27 mouse cellular contexts compared by ENCODE assay signal in the genomic region with DNA sequence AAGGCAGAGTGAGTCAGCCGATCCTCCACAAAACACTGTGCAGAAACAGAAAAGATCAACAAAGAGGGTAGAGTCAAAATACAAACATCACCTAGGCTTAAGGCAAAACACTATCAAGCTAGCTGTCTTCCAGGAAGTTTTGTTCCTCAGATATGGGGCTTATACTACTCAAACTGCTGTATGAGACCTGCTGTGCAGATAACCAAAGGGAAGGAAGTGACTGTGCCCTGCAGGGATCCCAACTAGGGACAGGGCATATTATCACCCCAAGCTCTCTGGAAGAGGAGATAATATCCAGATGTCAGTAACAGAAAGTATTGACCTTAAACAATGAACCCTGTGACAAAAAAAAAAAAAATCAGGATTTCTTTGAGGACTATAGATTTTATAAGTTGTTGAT. TPM values are rescaled to one million over a fixed set of nuclear protein-coding genes. Genes with fewer than 3 reads are reported as not detected.
DNase-seq lines count a peak whose midpoint lies in the region; ATAC-seq and TF ChIP-seq lines count a peak whose summit lies in the region.
"Had no signal": no experiment of that assay in that cellular context is flagged by ENCODE, and none has a peak within 500 bp of the region (broad histone marks: within the 10 kb centered on the region; RNA-seq: fewer than 3 reads in every experiment).

No protein-coding gene starts in this region.

- 21% methylated on average over 1 of the region's 1 CpGs for WGBS in liver, embryonic 11.5 days
- WGBS in liver, postnatal 0 days (ENCODE audit: insufficient replicate concordance), result 61% methylated on average over 1 of the region's 1 CpGs

- TF ChIP-seq CTCF in liver, postnatal 0 days (IDR thresholded peaks at IDR 0.05; ENCODE audit: low read depth), result no peak
- no peak for TF ChIP-seq CTCF in MEL (IDR thresholded peaks at IDR 0.05 in 2 of 3, conservative IDR thresholded peaks at IDR 0.05 in 1 of 3; ENCODE audit: control insufficient read depth in 1 of 3, insufficient read depth in 1 of 3, low read depth in 2 of 3, low read length in 3 of 3, poor library complexity in 1 of 3, severe bottlenecking in 1 of 3)

- H3K36me3 ChIP-seq in liver, embryonic 11.5 days (ENCODE audit: control insufficient read depth, insufficient read depth, low read length), result no peaks in the 10 kb centered on the region
- H3K36me3 ChIP-seq in liver, postnatal 0 days (replicated peaks; ENCODE audit: insufficient read depth, low read length), result peaks cover 14% of the 10 kb centered on the region
- no peaks in the 10 kb centered on the region for H3K36me3 ChIP-seq in MEL (ENCODE audit: control insufficient read depth in 1 of 2, insufficient read depth in 2 of 2, low read length in 2 of 2)
- H3K36me3 ChIP-seq: embryonic facial prominence, embryonic 10.5 days; embryonic facial prominence, embryonic 12.5 days; forebrain, embryonic 15.5 days had no signal

- no peaks in the 10 kb centered on the region for H3K79me2 ChIP-seq in MEL (ENCODE audit: control insufficient read depth, insufficient read depth, low read length, poor library complexity)

- H3K27me3 ChIP-seq in liver, embryonic 11.5 days (replicated peaks; ENCODE audit: control insufficient read depth, insufficient read depth, low read length), result no peaks in the 10 kb centered on the region
- H3K27me3 ChIP-seq in liver, postnatal 0 days (ENCODE audit: insufficient read depth, low read length), result no peaks in the 10 kb centered on the region
- no peaks in the 10 kb centered on the region for H3K27me3 ChIP-seq in MEL (ENCODE audit: control insufficient read depth in 1 of 2, insufficient read depth in 2 of 2, low read length in 2 of 2)
- H3K27me3 ChIP-seq: CH12.LX; embryonic facial prominence, embryonic 12.5 days; forebrain, embryonic 13.5 days; forebrain, embryonic 15.5 days had no signal

- no peak overlapping the region for H3K27ac ChIP-seq in liver, embryonic 11.5 days (ENCODE audit: low read depth, low read length)
- H3K27ac ChIP-seq in liver, postnatal 0 days (ENCODE audit: low read depth), result no peak overlapping the region
- H3K27ac ChIP-seq in MEL (ENCODE audit: control insufficient read depth, low read depth, low read length), result no peak overlapping the region
- H3K27ac ChIP-seq: embryonic facial prominence, embryonic 10.5 days; embryonic facial prominence, embryonic 12.5 days; forebrain, embryonic 13.5 days; forebrain, embryonic 15.5 days had no signal

- H3K4me2 ChIP-seq in liver, embryonic 11.5 days, result no peak overlapping the region
- H3K4me2 ChIP-seq in liver, postnatal 0 days (ENCODE audit: low read depth, low read length), result no peak overlapping the region
- H3K4me2 ChIP-seq: embryonic facial prominence, embryonic 12.5 days; forebrain, embryonic 13.5 days; forebrain, embryonic 15.5 days had no signal

- TF ChIP-seq EP300 in liver, postnatal 0 days (IDR thresholded peaks at IDR 0.05; ENCODE audit: low read depth), result no peak
- TF ChIP-seq EP300 in MEL (IDR thresholded peaks at IDR 0.05; ENCODE audit: low read depth in 1 of 2, low read length in 2 of 2), result no peak; a peak in 1 of 4 replicates

- H3K9ac ChIP-seq in liver, embryonic 11.5 days (ENCODE audit: low read depth, low read length), result no peak overlapping the region
- H3K9ac ChIP-seq in liver, postnatal 0 days (replicated peaks), result no peak overlapping the region
- no peak overlapping the region for H3K9ac ChIP-seq in MEL (ENCODE audit: control insufficient read depth, low read depth, low read length, poor library complexity, severe bottlenecking)
- H3K9ac ChIP-seq: embryonic facial prominence, embryonic 12.5 days; forebrain, embryonic 13.5 days; forebrain, embryonic 15.5 days; forebrain, postnatal 0 days had no signal

- DNase-seq in liver, embryonic 11.5 days (ENCODE audit: low spot score), result no peak
- no peak for DNase-seq in liver, postnatal 0 days
- DNase-seq in MEL (ENCODE audit: low read depth, low spot score), result no peak
- no peak for DNase-seq in gastrocnemius, postnatal 10 days
- no peak for DNase-seq in adrenal gland, postnatal 10 days
- no peak for DNase-seq in gastrocnemius, postnatal 25 days
- DNase-seq: adrenal gland, adult 8-10 months; adrenal gland, postnatal 25 days; B cell, adult 2 months; cerebellum, adult 11 months; cerebellum, adult 18-20 months; cerebellum, adult 8-10 months; cerebellum, adult 9-11 months; cerebellum, postnatal 14 days; cerebellum, postnatal 36 days; forebrain, postnatal 0 days had no signal

- no peak for TF ChIP-seq RAD21 in MEL (IDR thresholded peaks at IDR 0.05; ENCODE audit: low read depth, low read length)

- no peak overlapping the region for H3K4me3 ChIP-seq in liver, embryonic 11.5 days (ENCODE audit: low read depth, low read length)
- H3K4me3 ChIP-seq in liver, postnatal 0 days (ENCODE audit: low read depth, low read length), result no peak overlapping the region
- H3K4me3 ChIP-seq in MEL (ENCODE audit: control insufficient read depth in 1 of 2, insufficient read depth in 1 of 2, low read depth in 2 of 2, low read length in 2 of 2), result no peak overlapping the region
- H3K4me3 ChIP-seq: embryonic facial prominence, embryonic 10.5 days; embryonic facial prominence, embryonic 12.5 days; forebrain, embryonic 13.5 days; forebrain, embryonic 15.5 days had no signal

- peak; percentile 62 for ATAC-seq in liver, embryonic 11.5 days (replicated peaks; ENCODE audit: low FRiP score)
- no peak for ATAC-seq in liver, postnatal 0 days
- peak; percentile 48 for ATAC-seq in megakaryocyte progenitor cell, adult 5-6 weeks (replicated peaks; ENCODE audit: poor library complexity)
- ATAC-seq: CD4-positive, CD25-positive, alpha-beta regulatory T cell, adult 4 months; forebrain, embryonic 13.5 days; forebrain, embryonic 15.5 days; forebrain, postnatal 0 days had no signal

- TF ChIP-seq POLR2A in MEL (IDR thresholded peaks at IDR 0.05; ENCODE audit: control insufficient read depth in 1 of 2, insufficient read depth in 1 of 2, low read depth in 1 of 2, low read length in 2 of 2, poor library complexity in 1 of 2), result no peak

- H3K9me3 ChIP-seq in liver, embryonic 11.5 days (ENCODE audit: control insufficient read depth, low read length), result no peaks in the 10 kb centered on the region
- no peaks in the 10 kb centered on the region for H3K9me3 ChIP-seq in liver, postnatal 0 days (ENCODE audit: low read length)
- no peaks in the 10 kb centered on the region for H3K9me3 ChIP-seq in MEL (replicated peaks; ENCODE audit: insufficient read depth, low read length)
- H3K9me3 ChIP-seq: embryonic facial prominence, embryonic 10.5 days; embryonic facial prominence, embryonic 12.5 days; forebrain, embryonic 13.5 days; forebrain, embryonic 15.5 days; G1E had no signal

- no peaks in the 10 kb centered on the region for H3K4me1 ChIP-seq in liver, embryonic 11.5 days (replicated peaks; ENCODE audit: control insufficient read depth, insufficient read depth, low read length)
- H3K4me1 ChIP-seq in liver, postnatal 0 days (ENCODE audit: insufficient read depth), result no peaks in the 10 kb centered on the region
- H3K4me1 ChIP-seq in MEL (ENCODE audit: control insufficient read depth in 1 of 2, insufficient read depth in 2 of 2, low read length in 2 of 2), result no peaks in the 10 kb centered on the region
- H3K4me1 ChIP-seq: embryonic facial prominence, embryonic 12.5 days; forebrain, embryonic 13.5 days; forebrain, embryonic 15.5 days had no signal

TF ChIP-seq in MEL, 35 proteins besides CTCF, POLR2A, EP300 and RAD21:
- TF ChIP-seq SMC3 (IDR thresholded peaks at IDR 0.05; ENCODE audit: low read depth, low read length) (no peak), ZMIZ1 (IDR thresholded peaks at IDR 0.05; ENCODE audit: low read depth, low read length) (no peak), TCF12 (IDR thresholded peaks at IDR 0.05; ENCODE audit: low read depth, low read length) (0 out of 2 replicates have a peak, but pooled peaks have one; percentile 5), POLR2AphosphoS2 (IDR thresholded peaks at IDR 0.05; ENCODE audit: low read length) (no peak), ETS1 (IDR thresholded peaks at IDR 0.05; ENCODE audit: low read depth, low read length) (no peak)

RNA-seq across cellular contexts. Expression of a gene that starts 16.6 kb away (rescaled TPM):
- polyA plus RNA-seq in liver, embryonic 11.5 days (2014; fragmentation: Nextera tagmentation; extraction: Ambion mirVana), result 6.5 and 8.1 TPM in 2 replicates
- polyA plus RNA-seq in liver, postnatal 0 days (2015; fragmentation: Nextera tagmentation; extraction: Ambion mirVana), result 33.7 and 35.6 TPM in 2 replicates
- 0.23 and 0.50 TPM in 2 replicates for total RNA-seq in MEL (2012; rRNA removed)
- polyA plus RNA-seq in MEL (2012; ENCODE audit: insufficient read depth in 1 of 2, insufficient read length in 2 of 2, low read depth in 1 of 2, low replicate concordance in 2 of 2, missing spikeins in 1 of 2), result under 1 TPM in 1 of 2 experiments, not detected in 1; 0.15 TPM
- 10.3 and 12.2 TPM in 2 replicates for total RNA-seq in megakaryocyte progenitor cell, adult 5-6 weeks (2015)
- total RNA-seq in megakaryocyte progenitor cell, adult 5-6 weeks (2017), result 4.2 and 10.5 TPM in 2 replicates
- total RNA-seq in gastrocnemius, postnatal 10 days (2021), result 1 to 10 TPM; 5.2 to 7.7 TPM
- total RNA-seq in adrenal gland, postnatal 10 days (2021), result 10 to 100 TPM; 29.4 to 36.3 TPM
- total RNA-seq in gastrocnemius, postnatal 25 days (2021), result 1 to 10 TPM; 3.6 to 4.6 TPM

RNA-seq across cellular contexts. Expression of a gene that starts 27.0 kb away (rescaled TPM):
- polyA plus RNA-seq in liver, embryonic 11.5 days (2014; fragmentation: Nextera tagmentation; extraction: Ambion mirVana), result 0.38 and 0.71 TPM in 2 replicates
- 8.6 and 9.3 TPM in 2 replicates for polyA plus RNA-seq in liver, postnatal 0 days (2015; fragmentation: Nextera tagmentation; extraction: Ambion mirVana)
- total RNA-seq in MEL (2012; rRNA removed), result not detected in 2 replicates
- not detected for polyA plus RNA-seq in MEL (2012; ENCODE audit: insufficient read depth in 1 of 2, insufficient read length in 2 of 2, low read depth in 1 of 2, low replicate concordance in 2 of 2, missing spikeins in 1 of 2)
- not detected in 2 replicates for total RNA-seq in megakaryocyte progenitor cell, adult 5-6 weeks (2015)
- not detected in 2 replicates for total RNA-seq in megakaryocyte progenitor cell, adult 5-6 weeks (2017)
- total RNA-seq in gastrocnemius, postnatal 10 days (2021), result not detected
- total RNA-seq in adrenal gland, postnatal 10 days (2021), result 10 to 100 TPM; 29.6 to 65.4 TPM
- total RNA-seq in gastrocnemius, postnatal 25 days (2021), result not detected
- total RNA-seq: CH12.LX, G1E had no signal
- polyA plus RNA-seq: embryonic facial prominence, embryonic 14.5 days; forebrain, embryonic 11.5 days; G1E had no signal

RNA-seq across cellular contexts. Expression of a gene that starts 33.0 kb away (rescaled TPM):
- polyA plus RNA-seq in liver, embryonic 11.5 days (2014; fragmentation: Nextera tagmentation; extraction: Ambion mirVana), result not detected in 2 replicates
- 0.64 and 1.1 TPM in 2 replicates for polyA plus RNA-seq in liver, postnatal 0 days (2015; fragmentation: Nextera tagmentation; extraction: Ambion mirVana)
- total RNA-seq in MEL (2012; rRNA removed), result not detected in 2 replicates
- not detected for polyA plus RNA-seq in MEL (2012; ENCODE audit: insufficient read depth in 1 of 2, insufficient read length in 2 of 2, low read depth in 1 of 2, low replicate concordance in 2 of 2, missing spikeins in 1 of 2)
- not detected in 2 replicates for total RNA-seq in megakaryocyte progenitor cell, adult 5-6 weeks (2015)
- total RNA-seq in megakaryocyte progenitor cell, adult 5-6 weeks (2017), result not detected in 2 replicates
- total RNA-seq in gastrocnemius, postnatal 10 days (2021), result not detected
- total RNA-seq in adrenal gland, postnatal 10 days (2021), result under 1 TPM; 0.48 to 0.90 TPM
- total RNA-seq in gastrocnemius, postnatal 25 days (2021), result not detected
- total RNA-seq: adrenal gland, adult 8-10 months; adrenal gland, postnatal 25 days; CH12.LX; forebrain, postnatal 0 days; G1E had no signal
- polyA plus RNA-seq: CD4-positive, CD25-positive, alpha-beta regulatory T cell, adult 4 months; cortical plate, adult 2 months; embryonic facial prominence, embryonic 10.5 days; embryonic facial prominence, embryonic 12.5 days; embryonic facial prominence, embryonic 14.5 days; forebrain, embryonic 11.5 days; forebrain, embryonic 13.5 days; forebrain, embryonic 15.5 days; forebrain, postnatal 0 days; G1E had no signal

Comparison
In these comparisons a context has a peak if more than half of its experiments do, and no peak if none do; other contexts are left out.
1. RNA of a gene that starts 27.0 kb away (total RNA-seq): 29.6 to 65.4 TPM in adrenal gland, postnatal 10 days; not detected in gastrocnemius, postnatal 10 days, not detected in gastrocnemius, postnatal 25 days, not detected in MEL and not detected in megakaryocyte progenitor cell, adult 5-6 weeks; every median in the first group is over 10 times any median in the second.